Mouse (Mus musculus) layer of hippocampus, postnatal 25 days (tissue): ENCODE results near the gene Ugt1a7c. TPM values are rescaled to one million over a fixed set of nuclear protein-coding genes. Genes with fewer than 3 reads are reported as not detected.

Source experiments
- DNase-seq, 2 experiments: peaks; one replicate each; pipeline ENCODE4 v3.0.0; 2022; ENCODE audit warnings: mixed read lengths in 2 of 2, low spot score in 1 of 2; ENCODE audit errors: extremely low spot score in 1 of 2
- total RNA-seq, 2 experiments: library from RNA; stranded (reverse); gene quantifications; 2 replicates each; pipeline ENCODE4 v1.2.3; 2021

The Ugt1a7c gene
- total RNA-seq, 2 experiments from 2014 or later = 0.31 to 0.57 TPM

DNA sequence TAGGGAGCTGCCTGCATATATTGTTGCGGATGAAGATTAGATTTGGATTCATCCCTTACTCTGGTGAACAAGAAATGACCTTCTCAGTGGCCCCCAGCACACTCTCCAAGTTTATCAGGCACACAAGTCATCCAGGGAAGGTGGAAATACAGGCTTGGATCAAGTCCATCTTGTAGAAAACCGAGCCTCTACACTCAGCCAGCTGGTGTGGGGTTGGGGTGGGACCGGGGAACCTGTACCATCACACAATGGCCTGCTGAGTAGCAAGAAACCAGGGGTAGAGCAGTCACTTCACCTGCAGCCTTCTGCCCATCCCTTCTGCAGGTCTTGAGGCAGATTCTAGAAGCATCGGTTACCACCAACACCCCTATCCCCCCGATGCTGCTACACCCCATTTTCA is 139.8 kb downstream of the Ugt1a7c start:
- no peak for DNase-seq

GRCm38 (mm10) chr1:88235046-88235893 is 140.4 kb downstream of the Ugt1a7c start:
- no peak for DNase-seq

DNA sequence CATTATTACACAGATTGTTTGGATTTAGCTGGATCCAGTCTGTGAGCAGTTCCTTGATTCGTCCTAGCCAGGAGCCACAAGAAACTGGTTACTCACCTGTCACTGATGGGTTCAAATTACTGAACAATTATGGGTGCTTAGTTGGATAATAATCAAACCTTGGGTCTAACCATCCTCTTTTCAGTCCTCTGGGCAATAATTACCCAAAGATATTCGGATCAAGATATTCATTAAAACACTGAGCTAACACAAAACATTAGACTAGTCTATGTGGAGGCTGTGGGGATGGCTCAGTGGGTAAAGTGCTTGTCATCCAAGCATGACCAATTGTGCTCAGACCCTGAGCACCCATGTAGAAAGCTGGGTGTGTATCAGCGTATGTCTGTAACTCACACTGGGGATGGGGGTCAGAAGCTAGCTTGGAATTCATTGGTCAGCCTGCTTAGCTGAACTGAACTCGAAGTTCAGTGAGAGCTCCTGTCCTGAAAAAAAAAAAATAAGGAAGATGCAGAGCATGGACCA is 141.1 kb downstream of the Ugt1a7c start:
- DNase-seq = no peak

- DNase-seq = no peak
Observed at GRCm38 (mm10) chr1:88237311-88237710, 142.4 kb downstream of the Ugt1a7c start.

DNA sequence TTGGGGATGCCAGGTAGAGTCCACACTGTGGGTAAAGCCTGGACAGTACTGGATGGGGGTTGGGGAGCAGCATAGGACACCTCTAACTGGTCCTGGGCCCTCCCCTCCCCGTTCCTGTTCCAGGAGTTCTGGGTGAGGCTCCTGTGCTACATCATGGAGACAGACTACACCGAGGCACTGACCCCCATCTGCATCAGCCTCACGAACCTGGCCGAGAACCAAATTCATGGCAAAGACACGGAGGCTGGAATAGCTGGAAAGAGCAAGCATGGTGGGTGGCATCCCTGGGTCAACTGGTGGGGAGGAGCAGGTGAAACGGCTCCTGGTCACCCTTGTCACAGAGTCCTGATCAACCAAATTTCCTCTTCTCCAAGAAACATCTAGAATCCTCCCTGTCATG is 143.9 kb downstream of the Ugt1a7c start:
- no peak for DNase-seq

- DNase-seq = no peak
Observed at GRCm38 (mm10) chr1:88240072-88240471, 145.2 kb downstream of the Ugt1a7c start.

DNA sequence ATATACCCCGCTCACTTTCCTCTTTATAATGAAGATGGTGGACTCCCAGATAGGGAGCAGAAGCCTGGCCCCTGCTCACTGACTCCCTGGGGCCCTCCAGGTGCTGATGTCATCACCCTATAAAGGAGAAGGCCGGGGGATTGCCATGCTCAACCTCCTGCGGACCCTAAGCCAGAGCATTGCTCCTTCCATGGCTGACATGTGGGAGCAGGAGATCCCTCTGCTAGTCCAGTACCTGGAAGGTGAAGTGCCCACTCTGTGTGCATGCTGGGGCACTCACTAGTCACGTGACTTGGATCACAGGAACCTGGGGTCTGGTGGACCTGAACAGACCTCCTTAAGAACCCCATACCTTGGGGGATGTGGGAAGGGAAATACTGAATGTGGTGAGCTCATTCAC is 145.7 kb downstream of the Ugt1a7c start:
- DNase-seq = no peak

DNA sequence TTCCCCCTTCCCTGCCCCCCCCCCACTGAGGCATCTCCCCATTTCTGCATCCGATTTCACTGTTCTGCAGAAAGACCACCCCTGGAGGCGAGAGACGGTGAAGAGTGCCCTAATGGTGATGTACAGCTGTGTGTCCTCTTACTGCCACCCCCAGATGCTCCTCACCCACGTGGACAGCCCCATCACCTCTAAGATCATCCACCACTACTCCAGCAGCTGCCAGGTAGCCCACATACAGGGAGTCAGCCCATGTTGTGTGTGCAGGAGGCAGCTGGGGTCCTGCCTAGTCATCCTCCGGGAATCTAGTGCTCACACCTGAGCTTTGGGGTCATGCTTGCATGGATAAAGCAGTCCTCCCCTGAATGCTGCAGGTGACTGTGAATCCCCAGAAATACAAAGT is 149.0 kb downstream of the Ugt1a7c start:
- DNase-seq = no peak

- DNase-seq = no peak
Observed at GRCm38 (mm10) chr1:88245881-88246280, 151.0 kb downstream of the Ugt1a7c start.

DNA sequence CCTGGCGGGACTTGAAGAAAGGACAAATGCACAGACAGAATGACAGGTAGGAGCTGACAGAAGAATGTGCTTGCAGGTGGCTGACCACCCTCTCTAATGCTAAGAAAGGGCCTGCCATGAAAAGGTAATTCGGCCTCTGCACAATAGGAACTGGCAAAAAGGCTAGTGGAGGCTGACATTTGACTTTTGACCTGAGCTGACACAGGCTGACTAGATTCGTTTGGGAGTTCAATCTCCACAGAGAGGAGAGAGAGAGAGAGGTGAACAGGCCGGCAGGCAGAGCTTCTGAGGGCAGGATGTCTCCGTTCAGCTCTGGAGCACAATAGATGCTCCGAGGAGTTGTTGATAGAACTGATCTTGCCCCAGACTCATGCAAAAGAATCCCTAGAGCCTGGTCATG is 151.5 kb downstream of the Ugt1a7c start:
- no peak for DNase-seq

GRCm38 (mm10) chr1:88247660-88248059 is 152.8 kb downstream of the Ugt1a7c start:
- DNase-seq = no peak

GRCm38 (mm10) chr1:88248658-88249057 is 153.8 kb downstream of the Ugt1a7c start:
- no peak for DNase-seq

DNA sequence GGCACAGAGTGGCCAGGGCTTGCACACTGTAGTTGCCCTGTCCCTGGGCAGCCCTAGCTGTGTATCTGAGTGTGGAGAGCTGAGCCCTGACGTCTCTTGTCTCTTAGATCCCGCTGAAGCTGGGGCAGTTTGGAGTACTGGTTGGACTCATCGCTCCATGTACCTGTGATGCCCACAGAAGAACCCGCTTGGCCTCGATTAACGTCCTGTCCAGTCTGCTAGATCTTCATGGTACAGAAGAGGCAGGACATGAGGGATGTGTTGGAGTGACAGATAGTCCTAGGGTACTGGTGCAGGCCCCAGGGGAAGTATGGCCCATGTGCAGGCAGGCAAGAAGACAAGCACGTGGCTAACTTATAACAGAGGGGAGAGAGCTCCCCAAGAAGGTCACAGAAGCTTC is 154.7 kb downstream of the Ugt1a7c start:
- DNase-seq = no peak

DNA sequence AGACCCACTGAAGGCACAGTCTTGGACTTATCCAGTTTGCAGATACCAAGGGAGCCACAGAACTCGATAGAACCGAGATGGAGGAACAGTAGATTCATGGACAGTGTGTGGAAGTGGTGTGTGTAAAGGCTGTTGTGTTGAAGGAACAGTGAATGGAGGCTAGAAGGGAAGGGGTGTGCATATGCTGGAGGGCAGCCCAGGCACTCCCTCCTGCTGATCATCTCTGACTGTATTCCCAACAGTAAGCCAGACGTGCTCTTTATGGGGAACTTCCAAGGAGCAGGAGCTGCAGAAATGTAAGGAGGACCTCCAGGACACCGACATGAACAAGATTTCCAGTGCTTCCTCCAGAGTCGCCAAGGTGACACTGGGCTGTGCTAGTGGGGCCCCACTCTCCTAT is 155.2 kb downstream of the Ugt1a7c start:
- DNase-seq = no peak

DNA sequence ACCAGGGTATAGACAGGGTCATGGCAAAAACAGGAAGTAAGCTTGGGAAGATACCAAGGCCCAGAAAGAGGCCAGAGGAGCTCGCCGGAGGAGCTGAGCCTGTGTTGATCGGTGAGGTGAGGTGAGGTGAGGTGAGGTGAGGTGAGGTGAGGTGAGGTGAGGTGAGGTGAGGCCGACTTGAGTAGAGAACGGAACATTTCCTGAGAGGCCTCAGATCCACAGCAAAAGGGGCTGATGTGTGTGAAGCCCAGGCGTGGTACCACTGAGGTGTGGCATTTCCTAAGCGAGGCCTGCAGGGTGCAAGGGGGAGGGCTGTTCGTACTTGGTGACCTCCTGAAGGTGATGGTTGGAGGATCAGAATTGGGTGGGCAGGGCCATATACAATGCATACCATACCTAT is 158.2 kb downstream of the Ugt1a7c start:
- DNase-seq = no peak

GRCm38 (mm10) chr1:88253540-88253939 is 158.7 kb downstream of the Ugt1a7c start:
- no peak for DNase-seq

GRCm38 (mm10) chr1:88254793-88255465 is 160.1 kb downstream of the Ugt1a7c start:
- no peak for DNase-seq

GRCm38 (mm10) chr1:88255466-88255857 is 160.6 kb downstream of the Ugt1a7c start:
- no peak for DNase-seq

DNA sequence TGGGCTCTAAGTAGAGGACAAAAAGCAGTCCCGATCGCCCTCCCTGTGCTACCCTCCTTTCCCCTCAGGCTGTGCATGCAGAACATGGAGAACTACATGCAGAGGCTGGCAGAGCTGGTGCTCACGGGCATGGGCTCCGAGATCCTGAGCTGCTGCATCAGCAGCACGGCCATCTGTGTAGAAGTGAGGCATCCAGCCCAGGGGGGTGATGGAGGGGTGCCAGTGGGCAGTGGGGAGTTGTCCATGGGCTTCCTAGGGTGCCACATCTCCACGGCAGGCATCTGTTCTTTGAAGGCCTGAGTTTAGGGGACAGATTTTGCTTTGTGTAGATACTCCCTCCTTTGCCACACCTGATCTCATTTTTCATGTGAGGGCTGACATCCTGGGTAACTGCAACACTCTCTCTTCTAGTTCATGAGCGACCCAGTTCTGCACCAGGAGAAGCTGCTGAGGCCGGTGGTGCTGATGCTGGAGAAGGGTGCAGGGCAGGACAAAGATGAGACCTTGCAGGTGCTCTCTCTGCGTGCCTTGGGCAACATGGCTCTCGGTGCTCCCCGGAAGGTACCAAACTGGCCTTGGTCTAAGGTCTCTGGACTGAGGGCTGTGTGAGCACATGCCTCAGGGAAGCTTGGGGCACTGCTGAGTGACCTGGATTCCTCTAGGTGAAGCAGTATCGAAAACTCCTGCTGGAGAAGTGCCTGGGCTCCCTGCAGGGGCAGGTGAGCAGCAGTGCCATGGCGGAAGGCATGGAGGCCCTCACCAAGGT is 161.3 kb downstream of the Ugt1a7c start:
- DNase-seq = no peak

DNA sequence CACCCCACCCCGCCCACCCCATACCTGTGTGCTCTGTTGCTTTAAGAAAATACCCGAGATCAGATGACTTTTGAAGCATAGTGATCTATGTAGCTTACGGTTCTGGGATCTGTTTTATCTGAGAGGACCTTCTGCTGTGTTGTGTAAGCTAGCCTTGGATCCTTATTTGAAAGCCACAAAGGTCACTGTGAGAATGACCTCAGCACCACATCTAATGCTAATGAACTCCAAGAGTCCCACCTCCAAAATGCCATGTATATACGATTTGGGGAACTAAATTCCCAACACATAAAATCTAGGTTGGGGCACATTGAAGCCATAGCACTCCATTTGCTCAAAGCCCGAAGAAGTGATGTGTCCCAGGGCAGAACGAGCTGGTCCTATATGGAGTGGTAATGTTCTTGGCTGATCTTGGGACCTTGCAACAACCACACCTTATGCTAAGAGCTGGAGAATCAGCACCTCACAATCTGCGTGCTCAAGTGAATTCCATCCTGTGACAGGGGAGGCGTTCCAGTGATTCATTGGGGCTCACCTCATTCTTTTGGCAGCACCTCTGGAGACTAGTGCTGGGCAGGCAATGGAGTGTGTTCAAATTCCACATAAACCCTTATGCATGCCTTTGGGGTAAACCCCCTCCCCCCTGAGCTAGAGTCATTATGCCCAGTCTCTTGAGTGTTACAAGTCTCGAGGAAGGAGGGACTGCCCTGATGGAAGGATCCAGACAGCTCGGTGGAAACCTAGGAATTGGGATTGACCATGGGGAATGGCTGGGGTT is 162.2 kb downstream of the Ugt1a7c start:
- DNase-seq = no peak
